Mouse (Mus musculus) thymus, adult 18-20 months (tissue): ENCODE measurements around the gene 6430548M08Rik.

Source experiments
- DNase-seq, 2 experiments: peaks; one replicate each; pipeline ENCODE4 v3.0.0; 2022; ENCODE audit warnings: mixed read lengths in 2 of 2

The 6430548M08Rik gene

DNA sequence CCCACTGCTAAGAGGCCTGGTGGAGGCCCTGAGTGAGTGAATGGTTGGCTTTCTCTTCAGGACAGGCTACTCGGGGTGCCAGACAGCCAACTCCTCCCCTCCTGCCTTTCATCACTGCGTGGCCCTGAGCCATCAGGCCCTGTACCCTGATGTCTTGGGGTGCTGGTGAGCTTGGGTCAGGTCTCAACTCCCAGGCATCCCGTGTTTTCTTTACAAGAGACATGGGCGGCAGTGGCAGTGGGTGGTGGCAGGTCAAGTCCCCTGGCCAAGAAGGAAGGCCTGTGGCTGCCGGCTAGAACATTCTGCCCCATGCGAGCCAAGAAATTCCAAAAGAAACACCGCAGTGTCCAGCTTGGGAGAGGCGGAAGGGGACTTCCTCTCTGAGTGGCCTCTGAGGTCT, 72.5 kb downstream of the 6430548M08Rik start:
- no peak for DNase-seq

DNA sequence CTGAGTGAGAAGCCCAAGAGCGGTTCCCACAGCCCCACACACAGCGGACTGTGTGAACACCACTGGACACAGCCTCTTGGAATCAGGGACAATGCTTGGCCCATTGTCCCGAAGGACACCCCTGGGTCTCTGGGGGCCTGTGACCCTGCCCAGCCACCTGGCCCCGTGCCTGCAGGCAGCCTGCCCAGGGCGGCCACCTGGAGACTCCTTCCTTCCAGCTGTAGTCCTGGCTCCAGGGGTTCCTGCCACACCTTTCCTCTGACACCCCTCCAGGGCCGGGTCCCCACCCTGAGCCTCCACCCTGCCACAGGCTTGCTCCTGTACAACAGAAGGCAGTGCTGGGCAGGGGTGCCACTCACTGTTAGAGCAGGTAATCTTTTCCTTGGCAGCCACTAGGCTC, 74.6 kb downstream of the 6430548M08Rik start:
- no peak for DNase-seq

DNA sequence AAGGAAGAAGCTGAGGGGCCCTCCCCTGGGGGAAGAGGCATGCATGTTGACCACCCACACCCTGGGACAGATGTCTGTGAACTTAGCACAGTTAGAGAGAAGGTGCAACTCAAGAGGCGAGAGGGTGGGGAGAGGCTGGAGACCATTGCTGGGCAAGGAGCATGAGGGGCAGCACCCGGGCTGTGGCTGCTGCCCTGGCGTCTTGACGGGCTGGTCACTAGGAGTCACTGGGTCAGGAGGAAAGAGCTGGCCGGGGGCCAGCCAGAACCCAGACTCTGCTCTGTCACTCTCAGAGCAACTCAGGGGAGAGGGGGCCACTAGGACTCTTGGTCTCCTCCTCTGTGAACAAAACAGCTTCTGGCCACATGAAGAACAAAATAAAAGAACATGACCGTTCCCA, 75.5 kb downstream of the 6430548M08Rik start:
- DNase-seq: no peak

DNA sequence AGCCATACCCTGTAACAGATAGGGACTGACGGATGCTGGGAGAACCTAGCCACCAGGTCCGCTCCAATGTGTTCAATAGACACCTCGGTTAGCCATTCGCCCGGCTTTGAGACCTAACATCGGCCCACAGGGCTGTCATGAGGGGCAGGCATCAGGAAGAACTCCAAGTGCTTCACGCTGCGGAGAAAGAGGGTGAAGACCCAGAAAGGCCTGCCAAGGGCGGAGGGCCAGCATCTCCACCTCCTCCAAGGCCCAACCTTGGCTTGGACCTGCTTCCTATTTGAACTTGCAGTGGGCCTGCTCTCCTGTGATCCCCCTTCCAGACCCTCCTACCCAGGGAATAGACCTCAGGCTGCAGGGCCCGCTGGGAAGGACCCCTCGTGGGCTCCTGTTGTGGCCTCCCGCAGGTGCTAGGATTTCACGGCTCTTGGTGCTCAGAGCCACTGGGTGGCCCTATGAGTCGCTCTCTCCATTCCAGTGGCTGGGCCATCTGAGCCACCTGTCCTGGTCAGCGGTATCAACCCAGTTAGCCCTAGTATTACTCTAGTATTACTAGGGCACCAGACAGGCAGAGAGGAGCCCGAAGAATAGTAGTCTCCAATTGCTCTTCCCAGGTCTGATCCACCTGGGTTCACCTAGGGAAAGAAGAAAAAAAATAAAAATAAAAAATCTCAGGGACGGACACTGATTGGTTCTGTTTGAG, 76.3 kb downstream of the 6430548M08Rik start:
- no peak for DNase-seq

DNA sequence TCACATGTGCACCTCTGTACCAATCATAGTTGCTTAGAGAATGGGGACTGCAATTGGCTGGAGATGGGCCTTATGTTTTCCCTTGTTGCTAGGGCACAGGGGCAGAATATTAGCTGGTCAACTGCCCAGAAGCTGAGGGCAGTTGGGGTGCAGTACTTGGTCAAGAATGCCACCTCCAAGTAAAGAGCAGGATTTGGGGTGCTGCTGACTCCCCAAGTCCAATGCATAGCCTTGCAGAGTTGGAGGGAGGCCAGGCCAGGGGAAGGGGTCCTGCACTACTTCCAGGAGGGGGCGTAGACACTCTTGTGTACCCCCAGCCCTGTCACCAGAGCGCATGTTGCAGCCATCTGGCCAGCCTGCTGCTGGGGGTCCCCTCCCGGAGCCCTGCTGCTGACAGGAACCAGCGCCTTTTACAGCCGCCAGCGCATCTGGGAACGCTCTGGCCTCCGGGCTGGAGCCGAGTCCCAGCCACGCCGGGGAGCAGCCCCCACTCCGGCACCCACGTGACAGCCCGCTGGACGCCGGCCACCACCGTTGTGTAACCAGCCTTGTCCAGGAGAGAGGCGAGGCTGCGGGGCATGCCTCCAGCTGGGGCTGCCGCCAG, 77.0 kb downstream of the 6430548M08Rik start:
- peak in 1 of 2 experiments; percentile 18 for DNase-seq

DNA sequence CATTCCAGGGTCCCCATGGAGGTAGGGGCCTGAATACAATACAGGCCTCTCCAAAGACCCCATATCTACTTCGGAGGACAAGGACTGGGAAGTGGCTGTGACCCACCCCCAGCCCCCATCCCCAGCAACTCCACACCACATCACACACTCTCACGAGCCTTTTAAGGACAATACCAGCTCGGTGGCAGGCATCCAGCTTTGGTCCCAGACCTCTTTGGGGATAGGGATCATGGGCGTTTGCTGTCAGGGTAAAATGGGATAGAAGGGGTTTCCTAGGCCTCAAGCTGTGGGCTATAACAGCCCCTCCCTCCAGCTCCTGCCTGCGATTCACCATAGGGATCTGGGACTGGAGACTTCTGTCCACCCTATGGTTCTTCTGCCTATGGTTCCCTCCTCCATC, 77.7 kb downstream of the 6430548M08Rik start:
- no peak for DNase-seq

DNA sequence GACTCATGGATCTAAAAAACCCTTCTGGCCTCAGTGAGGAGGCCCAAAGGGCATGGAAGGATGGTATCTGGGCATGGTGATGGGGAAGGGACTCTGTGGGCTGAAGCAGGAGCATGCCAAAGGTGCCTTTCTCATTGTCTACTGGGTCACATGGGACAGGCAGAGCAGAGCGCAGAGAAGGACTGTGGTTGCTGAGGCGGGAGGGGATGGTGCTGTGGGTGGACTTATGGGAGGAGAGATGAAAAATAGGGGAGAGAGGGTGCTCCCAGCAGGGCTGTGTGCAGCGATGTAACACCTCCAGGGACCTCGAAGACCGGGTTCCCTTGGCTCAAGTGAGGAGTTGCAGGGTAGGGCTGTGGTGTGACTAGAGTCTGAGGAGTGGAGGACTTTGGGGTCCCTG, 78.2 kb downstream of the 6430548M08Rik start:
- DNase-seq: no peak

DNA sequence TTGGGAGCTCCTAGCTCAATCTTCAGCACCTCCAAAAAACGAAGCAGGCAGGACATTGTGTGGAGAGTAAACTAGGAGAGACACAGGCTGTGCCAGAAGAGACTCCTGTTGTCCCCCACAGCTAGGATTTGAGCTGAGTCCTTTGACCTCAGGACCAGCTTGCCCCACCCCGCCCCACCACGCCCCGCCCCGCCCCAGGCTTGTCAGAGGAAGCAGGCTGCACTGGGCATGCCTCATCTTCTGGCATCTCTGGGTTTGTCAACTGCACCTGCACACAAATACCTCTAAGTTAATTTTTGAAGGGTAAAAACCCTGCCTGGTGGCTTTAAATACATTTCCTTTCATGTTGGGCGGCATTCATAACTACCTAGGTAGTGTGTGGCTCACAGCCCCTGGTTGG, 87.4 kb downstream of the 6430548M08Rik start:
- no peak for DNase-seq

DNA sequence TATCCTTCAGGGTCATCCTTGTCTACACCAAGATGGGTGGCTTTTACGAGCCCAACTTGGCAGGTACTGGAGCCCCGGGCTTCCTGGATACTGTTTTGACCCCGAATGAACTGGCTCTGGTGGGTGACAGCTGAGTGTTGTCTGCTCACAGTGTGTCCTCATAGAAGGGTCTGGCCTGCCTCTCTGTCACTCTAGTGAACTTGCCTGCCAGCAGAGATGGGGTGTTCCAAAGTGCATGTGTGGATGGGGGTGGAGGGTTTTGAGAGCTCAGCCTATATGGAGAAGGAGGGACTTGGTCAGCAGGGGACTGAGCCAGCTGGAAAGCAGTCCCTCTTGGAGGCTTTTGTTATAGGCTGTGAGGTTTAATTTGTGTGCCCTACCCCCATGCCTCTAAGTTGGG, 88.6 kb downstream of the 6430548M08Rik start:
- DNase-seq: no peak

DNA sequence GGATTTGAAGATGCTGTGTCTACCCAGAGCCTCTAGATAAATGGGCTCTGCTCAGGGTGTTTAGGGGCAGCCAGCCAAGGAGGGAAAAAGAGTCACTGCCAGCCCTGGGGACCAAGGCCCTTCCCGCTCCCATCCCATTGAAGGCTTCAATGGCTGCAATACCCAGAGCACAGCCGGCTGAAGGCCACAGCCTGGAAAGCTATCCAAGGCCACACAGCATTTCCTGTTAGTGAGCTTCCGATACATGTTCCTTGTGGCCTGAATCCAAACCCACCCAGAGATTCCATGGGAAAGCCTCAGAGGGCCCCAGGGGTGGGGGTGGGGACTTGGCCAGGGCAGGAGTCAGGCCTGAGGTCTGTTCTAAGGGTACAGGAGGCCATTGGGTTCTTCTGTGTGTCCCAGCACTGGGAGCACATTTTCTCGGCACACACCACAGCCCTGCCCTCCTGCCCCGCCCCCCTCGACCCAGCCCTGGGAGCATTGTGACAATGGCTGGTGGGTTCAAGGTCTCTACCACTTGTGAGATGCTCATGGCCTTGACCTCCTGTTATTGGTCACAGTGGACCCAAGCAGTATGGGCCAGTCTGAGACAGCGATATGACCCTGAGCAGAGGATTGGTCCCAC, 90.9 kb downstream of the 6430548M08Rik start:
- DNase-seq: no peak

DNA sequence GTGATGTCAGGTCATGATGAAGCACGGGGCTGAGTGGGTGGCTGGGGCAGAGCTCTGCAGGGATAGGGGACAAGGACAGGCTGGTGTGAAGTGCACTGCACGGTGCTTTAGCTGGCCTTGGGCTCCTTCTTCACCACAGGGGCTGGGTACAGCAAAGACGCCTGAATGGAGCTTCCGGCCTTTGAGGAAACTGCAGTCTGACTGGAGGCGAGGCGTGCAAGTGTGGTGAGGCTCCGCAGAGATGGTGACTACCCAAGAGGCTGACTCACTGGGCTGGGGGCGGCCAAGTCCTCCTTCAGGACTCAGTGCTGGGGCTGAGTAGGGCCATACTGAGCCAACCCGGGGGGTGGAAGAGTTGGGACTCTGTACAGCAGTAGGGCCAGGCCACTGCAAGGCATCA, 92.0 kb downstream of the 6430548M08Rik start:
- no peak for DNase-seq

DNA sequence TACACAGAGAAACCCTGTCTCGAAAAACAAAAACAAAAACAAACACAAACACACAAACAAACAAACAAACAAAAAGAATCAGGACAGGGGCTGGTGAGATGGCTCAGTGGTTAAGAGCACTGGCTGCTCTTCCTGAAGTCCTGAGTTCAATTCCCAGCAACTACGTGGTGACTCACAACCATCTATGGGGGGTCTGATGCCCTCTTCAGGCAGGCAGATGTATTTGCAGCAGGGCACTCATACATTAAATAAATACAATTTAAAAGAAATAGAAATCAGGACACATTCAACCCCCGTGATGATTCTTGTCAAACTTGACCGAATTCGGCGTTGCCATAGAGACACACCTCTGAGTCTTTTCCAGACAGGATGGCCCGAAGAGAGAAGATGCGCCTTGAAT, 93.4 kb downstream of the 6430548M08Rik start:
- no peak for DNase-seq

DNA sequence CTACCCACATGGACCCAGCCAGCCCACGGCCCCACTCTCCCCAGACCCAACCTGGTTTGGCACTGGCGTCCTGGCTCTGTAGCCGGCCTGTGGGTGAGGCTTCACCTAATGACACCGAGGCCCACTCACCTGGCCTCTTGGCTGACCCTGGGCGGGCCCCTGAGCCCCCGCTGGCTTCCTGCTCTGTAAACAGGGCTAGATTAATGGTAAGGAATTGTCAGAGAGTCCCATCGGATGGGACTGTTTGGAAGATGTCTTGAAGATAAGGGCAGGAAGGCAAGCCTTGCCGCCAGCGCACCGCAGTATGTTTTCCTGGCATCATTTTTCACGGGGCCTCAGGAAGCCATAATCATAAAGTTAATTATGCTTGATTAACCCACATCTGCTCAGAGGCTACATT, 94.2 kb downstream of the 6430548M08Rik start:
- DNase-seq: no peak

DNA sequence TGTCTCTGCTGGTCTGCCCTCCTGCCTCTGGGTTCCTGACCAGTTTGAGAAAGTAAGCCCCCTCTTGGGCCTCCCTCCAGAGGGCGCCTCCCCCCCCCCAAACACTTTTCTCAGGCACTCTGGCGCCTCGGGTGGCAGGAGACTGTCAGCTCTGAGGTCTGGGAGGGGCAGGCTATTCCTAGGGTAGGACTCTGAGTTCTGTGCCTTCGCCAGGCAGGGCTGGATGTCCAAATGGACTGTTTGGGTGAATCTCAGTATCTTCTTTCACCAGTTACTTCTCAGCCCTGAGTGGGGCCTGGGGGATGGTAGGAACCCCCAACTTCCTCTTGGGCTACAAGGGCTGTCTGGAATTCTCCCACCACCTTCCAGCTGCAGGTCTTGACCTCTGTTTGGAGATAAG, 97.4 kb downstream of the 6430548M08Rik start:
- DNase-seq: no peak

DNA sequence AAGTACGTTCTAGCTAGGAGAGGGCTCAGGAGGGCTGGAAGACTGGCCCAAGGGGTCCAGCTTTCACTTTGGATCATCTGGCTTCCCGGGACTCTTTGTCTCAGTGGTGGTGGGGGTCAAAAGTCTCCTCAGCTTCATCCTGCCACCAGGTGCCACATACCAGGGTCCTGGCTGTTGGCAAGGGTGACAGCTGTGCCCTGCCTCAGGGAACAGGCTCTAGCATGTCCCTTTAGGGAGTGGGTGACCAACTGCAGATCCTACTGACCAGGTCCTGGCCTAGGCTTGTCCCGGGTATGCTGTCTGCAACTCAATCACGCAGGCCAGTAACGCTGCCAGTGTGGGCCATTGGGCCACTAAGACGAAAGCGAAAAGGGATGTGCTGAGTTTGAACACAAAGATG, 98.6 kb downstream of the 6430548M08Rik start:
- no peak for DNase-seq

DNA sequence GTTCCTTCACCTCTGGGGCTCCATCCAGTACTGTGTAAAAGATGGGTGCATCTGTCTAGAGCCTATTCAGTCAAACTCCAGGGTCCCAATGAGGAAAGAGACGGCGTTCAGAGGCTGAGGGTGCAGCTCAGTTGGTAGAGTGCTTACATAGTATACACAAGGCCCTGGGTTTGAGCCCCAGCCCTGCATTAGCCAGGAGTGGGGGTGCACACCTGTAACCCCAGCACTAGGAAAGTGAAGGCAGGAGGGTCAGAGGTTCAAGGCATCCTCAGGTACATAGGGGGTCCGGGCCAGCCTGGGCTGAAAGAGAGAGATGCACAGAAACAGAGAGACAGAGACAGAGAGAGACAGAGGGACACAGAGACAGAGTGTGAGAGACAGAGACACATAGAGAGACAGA, 99.3 kb downstream of the 6430548M08Rik start:
- DNase-seq: no peak

DNA sequence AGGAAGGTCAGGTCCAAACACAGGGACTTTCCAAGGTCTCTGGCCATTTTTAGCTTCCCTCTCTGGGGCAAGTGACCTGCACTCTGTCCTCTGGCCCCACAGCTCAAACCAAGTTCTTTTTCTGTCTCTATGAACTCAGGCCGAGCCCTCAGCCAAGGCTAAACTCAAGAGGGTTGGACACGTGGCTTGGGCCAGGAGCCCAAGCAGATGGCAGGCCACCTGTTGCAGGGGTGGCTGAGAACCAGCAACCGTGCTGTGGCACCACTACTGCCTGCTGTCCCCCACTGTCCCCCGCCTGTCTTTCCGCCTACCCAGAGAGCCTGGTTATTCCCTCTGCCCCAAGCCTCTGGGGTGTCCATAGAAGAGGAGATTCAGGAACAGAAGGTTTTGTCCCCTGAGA, 100.0 kb downstream of the 6430548M08Rik start:
- no peak for DNase-seq
